Mouse (Mus musculus) cerebellum, adult 11-12 months (tissue): ENCODE results near the gene Adcy10.

Source experiments
- DNase-seq: peaks from one replicate; pipeline ENCODE4 v3.0.0; 2022

Adcy10 gene

DNA sequence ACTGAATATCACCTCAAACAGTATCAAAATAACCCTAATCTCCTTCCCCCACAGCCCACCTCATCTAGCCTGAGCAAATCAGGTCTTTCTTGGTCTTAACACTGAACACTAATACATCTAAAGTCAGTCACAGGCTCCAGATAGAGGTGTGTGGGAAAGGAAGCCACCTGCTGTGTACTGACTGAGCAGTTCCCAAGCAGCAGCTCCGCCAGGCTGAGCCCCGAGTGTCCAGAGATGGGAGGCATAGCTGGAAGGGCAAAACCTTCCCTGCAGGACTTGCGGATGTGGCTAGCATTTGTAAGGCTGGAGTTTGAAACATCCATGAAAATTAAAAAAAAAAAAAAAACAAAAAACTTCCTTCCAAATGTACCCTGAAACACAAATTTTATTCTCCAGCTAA is 120.1 kb downstream of the Adcy10 start:
- DNase-seq: no peak

DNA sequence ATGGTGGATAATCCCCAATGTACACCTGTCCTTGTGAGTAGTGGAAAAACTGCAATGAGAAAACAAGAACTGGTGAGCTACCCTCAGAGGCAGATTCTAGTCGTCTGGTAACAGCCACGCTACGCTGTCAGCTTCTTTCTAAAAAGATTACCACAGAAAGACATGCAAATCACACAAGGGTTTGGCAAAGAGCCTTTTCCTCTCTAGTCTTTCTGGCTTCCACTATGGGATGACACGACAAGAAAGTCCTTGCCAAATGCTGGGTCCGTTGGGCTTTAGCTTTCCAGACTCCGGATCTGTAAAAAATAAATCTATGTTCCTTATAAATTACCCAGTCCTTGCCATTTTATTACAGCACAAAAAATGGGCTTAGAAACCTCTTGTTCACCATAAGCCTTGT is 120.8 kb downstream of the Adcy10 start:
- DNase-seq: no peak

DNA sequence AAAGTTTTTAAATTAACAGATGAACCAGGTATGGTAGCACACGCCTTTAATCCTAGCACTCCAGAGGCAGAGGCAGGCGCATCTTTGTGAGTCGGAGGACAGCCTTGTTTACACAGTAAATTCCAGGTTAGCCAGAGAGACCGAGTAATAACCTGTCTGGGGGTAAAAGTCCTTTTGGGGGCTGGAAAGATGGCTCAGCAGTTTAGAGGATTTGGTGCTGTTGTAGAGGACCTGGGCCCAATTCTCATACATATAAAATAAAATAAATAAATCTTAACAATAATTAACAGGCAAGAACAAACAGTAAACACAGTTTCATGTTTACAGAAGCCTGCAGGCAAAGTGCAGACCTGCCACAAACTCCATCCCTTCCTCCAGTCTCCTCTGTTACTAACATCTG is 123.9 kb downstream of the Adcy10 start:
- DNase-seq: no peak

DNA sequence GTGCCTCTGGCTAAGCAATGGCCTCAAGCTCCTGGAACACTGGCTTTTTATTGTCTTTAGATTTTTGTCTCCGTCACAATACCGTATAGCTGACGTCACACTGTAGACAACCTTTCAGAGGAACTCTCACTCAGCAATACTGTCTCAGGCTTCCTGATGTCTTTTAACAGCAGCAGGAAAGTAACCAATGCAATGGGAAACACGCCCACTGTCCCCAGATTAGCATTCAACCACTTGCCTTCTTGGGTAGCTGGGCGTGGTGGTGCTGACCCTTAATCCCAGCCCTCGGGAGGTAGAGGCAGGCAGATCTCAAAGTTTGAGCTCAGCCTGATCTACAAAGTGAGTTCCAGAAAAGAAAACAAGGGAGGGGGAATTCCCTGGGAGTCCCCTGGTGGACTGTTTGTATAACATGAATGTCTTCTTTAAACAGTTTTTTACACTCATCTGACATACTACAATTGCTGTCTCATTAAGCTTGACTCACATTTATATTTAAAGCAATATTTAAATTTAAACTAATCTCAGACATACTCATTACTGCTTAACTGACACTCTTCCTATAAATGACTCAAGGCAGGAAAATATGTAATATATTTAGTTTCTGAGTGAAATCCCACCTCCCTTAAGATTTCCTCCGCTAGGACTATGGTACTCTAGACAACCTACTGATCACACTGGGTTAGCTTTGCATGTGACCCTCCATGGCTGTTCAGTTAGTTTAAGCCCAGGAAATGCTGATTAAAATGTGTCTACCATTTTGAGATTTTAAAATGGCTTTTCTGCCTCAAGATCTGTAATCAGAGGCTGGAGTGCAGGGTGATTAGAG is 124.7 kb downstream of the Adcy10 start:
- no peak for DNase-seq

DNA sequence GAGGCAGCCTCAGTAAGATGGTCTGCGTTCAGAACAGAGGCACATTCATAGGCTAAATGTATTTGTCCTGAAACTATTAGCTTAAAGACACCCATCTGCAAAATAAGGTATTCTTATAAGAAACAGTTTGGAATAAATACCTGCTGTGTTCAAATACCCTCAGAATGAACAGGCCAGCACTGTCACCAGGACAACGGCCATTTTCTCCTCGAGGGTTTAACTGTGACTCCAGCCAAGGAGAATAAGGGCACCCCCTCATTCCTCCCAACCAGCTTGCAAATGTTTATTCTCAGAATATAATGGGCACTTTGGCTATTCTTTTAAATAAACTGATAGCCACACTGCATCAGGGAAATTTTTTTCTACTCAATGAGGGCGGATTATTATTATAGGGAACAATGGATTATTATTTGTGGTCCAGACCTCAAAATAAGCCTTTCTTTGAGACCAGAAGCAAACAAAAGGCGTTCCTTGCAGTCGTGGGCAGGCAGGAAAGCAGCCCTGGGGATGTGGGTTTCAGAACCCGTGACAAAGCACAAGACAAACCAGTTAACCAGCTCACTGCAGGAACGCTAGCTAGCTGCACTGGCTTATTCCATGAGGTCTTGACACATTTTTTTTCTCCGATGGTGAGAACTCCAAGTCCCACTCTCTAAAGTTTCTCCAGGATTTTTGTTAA is 125.5 kb downstream of the Adcy10 start:
- no peak for DNase-seq

DNA sequence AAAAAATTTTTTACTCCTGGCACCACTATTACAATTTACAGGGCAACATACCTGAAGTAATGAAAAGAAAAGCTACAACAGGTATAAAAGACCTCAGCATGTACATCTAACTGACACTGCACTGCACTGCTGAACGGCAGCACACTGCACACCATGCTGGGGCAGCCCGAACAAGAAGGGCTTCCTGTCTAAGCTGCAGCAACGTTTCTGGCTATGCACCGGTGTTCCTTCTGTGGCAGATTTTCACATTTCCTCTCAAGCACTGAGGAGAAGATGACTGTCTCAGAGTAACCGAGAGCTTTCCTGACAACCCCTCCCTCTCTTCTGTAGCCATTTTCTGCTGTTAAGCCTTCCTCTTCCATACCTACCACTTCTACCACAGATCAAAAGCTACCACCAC is 127.7 kb downstream of the Adcy10 start:
- DNase-seq: no peak

DNA sequence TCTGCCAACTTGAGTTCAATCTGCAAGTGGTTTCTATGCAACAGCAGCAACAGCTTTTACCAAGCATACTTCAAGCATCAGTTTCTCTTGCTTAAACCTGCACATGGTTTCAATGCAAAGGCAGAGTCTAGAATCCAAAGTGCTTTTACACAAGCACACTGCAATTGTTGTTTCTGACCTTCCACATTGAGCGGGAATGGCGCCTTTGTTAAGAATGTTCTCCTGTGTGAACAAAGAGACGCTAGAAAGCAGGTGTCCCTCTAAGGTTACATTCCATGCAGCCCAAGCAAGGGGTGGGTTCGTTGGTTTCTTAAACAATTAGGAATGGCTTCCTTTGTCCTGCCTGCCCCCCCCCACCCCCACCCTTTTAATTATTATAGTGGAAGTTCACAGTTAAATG is 128.9 kb downstream of the Adcy10 start:
- no peak for DNase-seq

DNA sequence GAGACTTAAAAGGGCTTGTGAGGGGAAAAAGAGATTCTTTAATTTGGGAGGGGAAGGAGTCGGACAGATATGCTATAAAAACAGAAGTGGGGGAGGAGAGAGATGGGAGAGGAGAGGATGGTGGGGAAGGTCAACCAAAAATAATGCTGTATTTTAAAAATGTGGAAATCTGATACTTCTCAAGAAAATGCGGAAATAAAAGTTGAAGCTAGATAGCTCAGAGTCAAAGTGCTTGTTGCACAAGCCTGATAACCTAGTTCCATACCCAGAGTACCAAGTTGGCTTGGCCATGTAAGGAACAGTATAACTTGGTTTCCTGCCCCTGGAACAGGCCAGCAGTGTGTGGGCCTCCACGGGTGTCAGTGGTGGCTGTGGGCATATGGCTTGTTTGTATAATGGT is 129.8 kb downstream of the Adcy10 start:
- DNase-seq: no peak

DNA sequence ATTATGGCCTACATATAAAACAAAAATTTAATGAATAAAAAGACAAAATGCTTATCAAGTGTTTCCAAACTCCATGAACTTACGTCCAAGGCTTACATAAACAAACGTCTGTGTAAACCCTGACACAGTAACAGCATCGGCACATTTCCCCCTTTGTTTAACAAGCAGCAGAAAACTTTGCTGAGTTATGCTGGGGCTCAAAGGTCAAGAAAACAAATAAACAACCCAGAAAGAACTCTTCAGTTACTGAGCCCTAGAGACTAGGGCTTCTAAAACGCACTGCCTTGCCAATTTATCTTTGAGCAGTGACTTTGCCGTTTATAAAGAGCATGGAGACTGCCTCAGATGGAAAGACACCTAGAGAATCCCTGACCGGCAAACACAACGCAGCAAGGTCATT is 131.7 kb downstream of the Adcy10 start:
- no peak for DNase-seq

DNA sequence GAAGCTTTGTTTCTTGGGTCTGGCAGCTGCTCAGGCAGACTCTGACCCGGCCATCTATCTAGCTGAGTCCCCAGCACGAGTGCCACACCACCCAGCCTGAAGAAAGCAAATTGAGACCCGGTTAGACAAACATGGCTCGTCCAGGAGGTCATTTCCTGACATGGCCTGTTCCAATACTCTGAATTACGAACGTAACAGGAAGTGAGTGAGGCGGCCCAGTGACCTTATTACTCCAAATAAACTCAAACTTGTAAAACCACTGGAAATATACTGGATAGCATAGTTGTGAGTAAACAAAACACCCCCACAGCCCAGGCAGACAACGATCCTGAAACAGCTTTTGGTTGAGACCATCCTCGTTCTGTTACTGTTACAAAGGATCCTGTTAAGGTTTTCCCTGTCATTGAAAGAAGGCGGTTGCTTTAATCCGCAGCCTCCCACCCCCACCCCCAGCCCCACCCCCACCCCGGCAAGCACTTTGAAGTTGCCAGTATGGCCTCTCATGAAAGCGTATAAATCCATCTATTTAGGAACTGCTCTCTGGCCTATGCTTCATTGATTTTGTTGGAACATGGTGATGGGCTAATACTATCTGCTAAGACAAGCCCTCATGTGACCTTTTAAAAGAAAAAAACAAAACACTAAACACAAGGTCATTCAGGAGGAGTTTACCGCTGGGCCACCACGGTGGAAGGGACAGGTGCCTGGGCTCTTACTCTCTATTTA is 132.3 kb downstream of the Adcy10 start:
- no peak for DNase-seq

DNA sequence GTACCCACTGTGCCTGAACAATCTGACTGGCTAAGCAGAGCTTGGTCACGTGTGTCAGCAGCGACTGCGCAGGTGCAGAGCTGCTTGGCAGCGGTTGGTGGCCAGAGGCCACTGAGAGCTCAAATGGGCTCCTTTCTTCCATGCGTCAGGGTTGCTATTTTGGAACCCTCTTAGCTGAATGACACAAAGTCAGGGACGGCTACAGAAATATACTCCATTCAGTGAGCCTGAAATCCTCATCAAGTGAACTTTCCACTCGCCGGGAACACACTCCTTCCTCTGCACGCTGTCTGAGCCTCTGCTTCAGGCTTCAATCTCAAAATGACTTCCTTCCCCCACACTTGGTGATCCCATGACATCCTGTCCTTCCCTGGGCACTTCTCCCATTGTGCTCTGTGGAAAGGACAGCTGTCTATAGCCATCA is 133.2 kb downstream of the Adcy10 start:
- peak; percentile 50 for DNase-seq

DNA sequence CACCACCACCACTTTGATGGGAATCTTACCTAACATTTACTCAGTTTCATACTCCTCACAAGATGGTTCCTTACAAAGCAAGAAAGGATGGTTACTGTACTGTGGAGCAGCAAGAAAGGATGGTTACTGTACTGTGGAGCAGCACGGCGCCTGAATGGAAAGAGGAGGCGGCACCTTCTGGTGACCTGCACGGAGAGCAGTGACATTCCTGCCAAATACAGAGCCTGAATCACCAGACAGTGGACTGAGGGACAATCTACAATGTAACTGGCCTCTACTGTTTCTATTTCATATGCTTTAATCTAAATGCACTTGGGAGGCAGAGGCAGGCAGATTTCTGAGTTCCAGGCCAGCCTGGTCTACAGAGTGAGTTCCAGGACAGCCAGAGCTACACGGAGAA is 140.1 kb downstream of the Adcy10 start:
- DNase-seq: no peak

DNA sequence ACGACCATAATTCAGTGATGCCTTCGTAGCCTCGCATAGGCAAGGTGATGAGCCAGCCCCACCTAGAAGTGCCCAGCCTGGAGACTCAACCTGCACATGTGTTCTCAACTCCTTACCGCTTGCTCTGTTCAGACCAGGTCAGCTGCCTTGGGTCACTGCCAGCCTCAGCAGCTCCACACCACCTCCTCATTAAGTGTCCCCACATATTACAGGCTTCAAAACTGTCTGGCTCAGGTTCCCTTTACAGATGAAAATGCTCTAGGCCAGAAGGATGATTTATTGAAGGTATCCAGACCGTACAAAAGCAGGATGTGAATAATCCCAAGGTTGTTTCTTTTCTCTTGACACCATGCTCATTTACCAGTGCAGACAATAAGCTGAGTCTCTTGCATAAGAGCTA is 140.9 kb downstream of the Adcy10 start:
- no peak for DNase-seq
